Mouse (Mus musculus): ENCODE data around the gene Ism1. TPM values are rescaled to one million over a fixed set of nuclear protein-coding genes. Genes with fewer than 3 reads are reported as not detected.
A peak's percentile ranks its signal among the peaks of the same experiment; 100 is the strongest.

Ism1 gene
- polyA plus RNA-seq, 1 experiment from 2014 or later: 7.5 TPM

- Histone ChIP-seq H3K4me2 (peak overlapping the region; percentile 97), H3K36me3 (no peaks in the 10 kb centered on the region), H3K27ac (peak overlapping the region; percentile 93), H3K9me3 (no peaks in the 10 kb centered on the region), H3K27me3 (no peaks in the 10 kb centered on the region), H3K9ac (peak overlapping the region; percentile 82), H3K4me3 (peak overlapping the region; percentile 91), H3K4me1 (peaks cover 19% of the 10 kb centered on the region; the same call in 1 of the 2 replicates)
- ATAC-seq (ENCODE audit: insufficient number of reproducible peaks, low FRiP score, low TSS enrichment, low read depth): peak; percentile 78
- WGBS: under 1% methylated on average over 80 of the region's 84 CpGs
Measured at GRCm38 (mm10) chr2:139678275-139679140, 530 bp downstream of the Ism1 start.

- H3K27ac ChIP-seq: no peak overlapping the region
- H3K9ac ChIP-seq: no peak overlapping the region
- H3K9me3 ChIP-seq: no peaks in the 10 kb centered on the region
- no peak overlapping the region for H3K4me2 ChIP-seq
- H3K36me3 ChIP-seq: no peaks in the 10 kb centered on the region
- no peak overlapping the region for H3K4me3 ChIP-seq
- 59% methylated on average over 3 of the region's 3 CpGs for WGBS
- no peaks in the 10 kb centered on the region for H3K27me3 ChIP-seq
- ATAC-seq (ENCODE audit: insufficient number of reproducible peaks, low FRiP score, low TSS enrichment, low read depth): no peak
- H3K4me1 ChIP-seq: 0 out of 2 replicates have a peak, but pooled peaks cover 8% of the 10 kb centered on the region
Measured at GRCm38 (mm10) chr2:139682540-139682939, 4.6 kb downstream of the Ism1 start.

- 88% methylated on average over 1 of the region's 1 CpGs for WGBS
- no peaks in the 10 kb centered on the region for H3K9me3 ChIP-seq
- no peak for ATAC-seq (ENCODE audit: insufficient number of reproducible peaks, low FRiP score, low TSS enrichment, low read depth)
Measured at GRCm38 (mm10) chr2:139689442-139690003, 11.5 kb downstream of the Ism1 start.

GRCm38 (mm10) chr2:139693521-139693920 lies 15.5 kb downstream of the Ism1 start:
- no peaks in the 10 kb centered on the region for H3K27me3 ChIP-seq
- H3K9ac ChIP-seq: no peak overlapping the region
- H3K4me2 ChIP-seq: no peak overlapping the region
- no peak overlapping the region for H3K27ac ChIP-seq
- H3K36me3 ChIP-seq: no peaks in the 10 kb centered on the region
- no peak overlapping the region for H3K4me3 ChIP-seq
- ATAC-seq (ENCODE audit: insufficient number of reproducible peaks, low FRiP score, low TSS enrichment, low read depth): no peak
- WGBS: 89% methylated on average over 3 of the region's 3 CpGs
- no peaks in the 10 kb centered on the region for H3K9me3 ChIP-seq
- H3K4me1 ChIP-seq: no peaks in the 10 kb centered on the region

More at GRCm38 (mm10) chr2:139689442-139690003, 11.5 kb downstream of the Ism1 start:
- Histone ChIP-seq H3K4me2 (no peak overlapping the region), H3K9ac (no peak overlapping the region), H3K27me3 (no peaks in the 10 kb centered on the region), H3K36me3 (no peaks in the 10 kb centered on the region), H3K4me1 (no peaks in the 10 kb centered on the region), H3K27ac (no peak overlapping the region), H3K4me3 (no peak overlapping the region)

- H3K27me3 ChIP-seq: no peaks in the 10 kb centered on the region
- H3K36me3 ChIP-seq: no peaks in the 10 kb centered on the region
- 71% methylated on average over 5 of the region's 5 CpGs for WGBS
- H3K9me3 ChIP-seq: no peaks in the 10 kb centered on the region
- no peaks in the 10 kb centered on the region for H3K4me1 ChIP-seq
- no peak overlapping the region for H3K4me3 ChIP-seq
- no peak for ATAC-seq (ENCODE audit: insufficient number of reproducible peaks, low FRiP score, low TSS enrichment, low read depth)
- no peak overlapping the region for H3K9ac ChIP-seq
- H3K27ac ChIP-seq: no peak overlapping the region
- H3K4me2 ChIP-seq: no peak overlapping the region
Measured at GRCm38 (mm10) chr2:139694638-139695037, 16.7 kb downstream of the Ism1 start.

GRCm38 (mm10) chr2:139696578-139696977 lies 18.6 kb downstream of the Ism1 start:
- 26% methylated on average over 2 of the region's 2 CpGs for WGBS
- peaks cover 2% of the 10 kb centered on the region; the same call in 1 of the 2 replicates for H3K36me3 ChIP-seq
- ATAC-seq (ENCODE audit: insufficient number of reproducible peaks, low FRiP score, low TSS enrichment, low read depth): no peak

GRCm38 (mm10) chr2:139700609-139701008 lies 22.6 kb downstream of the Ism1 start:
- Histone ChIP-seq H3K27ac (no peak overlapping the region), H3K4me1 (peaks cover 6% of the 10 kb centered on the region), H3K4me2 (no peak overlapping the region), H3K4me3 (no peak overlapping the region), H3K9me3 (peaks cover 3% of the 10 kb centered on the region; the same call in 1 of the 2 replicates), H3K9ac (no peak overlapping the region), H3K27me3 (no peaks in the 10 kb centered on the region), H3K36me3 (peaks cover 2% of the 10 kb centered on the region; the same call in 1 of the 2 replicates)
- no peak for ATAC-seq (ENCODE audit: insufficient number of reproducible peaks, low FRiP score, low TSS enrichment, low read depth)
- WGBS: 100% methylated on average over 1 of the region's 1 CpGs

More at GRCm38 (mm10) chr2:139696578-139696977, 18.6 kb downstream of the Ism1 start:
- no peaks in the 10 kb centered on the region for H3K27me3 ChIP-seq
- H3K27ac ChIP-seq: no peak overlapping the region
- no peak overlapping the region for H3K9ac ChIP-seq
- no peaks in the 10 kb centered on the region for H3K4me1 ChIP-seq
- H3K9me3 ChIP-seq: peaks cover 3% of the 10 kb centered on the region; the same call in 1 of the 2 replicates
- no peak overlapping the region for H3K4me3 ChIP-seq
- no peak overlapping the region for H3K4me2 ChIP-seq

- 36% methylated on average over 3 of the region's 3 CpGs for WGBS
- Histone ChIP-seq H3K27me3 (no peaks in the 10 kb centered on the region), H3K9me3 (peaks cover 3% of the 10 kb centered on the region; the same call in 1 of the 2 replicates), H3K36me3 (peaks cover 2% of the 10 kb centered on the region; the same call in 1 of the 2 replicates), H3K4me3 (no peak overlapping the region), H3K4me1 (peaks cover 6% of the 10 kb centered on the region), H3K27ac (peak overlapping the region; percentile 8; the same call in 1 of the 2 replicates), H3K4me2 (no peak overlapping the region), H3K9ac (no peak overlapping the region)
- ATAC-seq (ENCODE audit: insufficient number of reproducible peaks, low FRiP score, low TSS enrichment, low read depth): no peak
Measured at GRCm38 (mm10) chr2:139704951-139705350, 27.0 kb downstream of the Ism1 start.

- Histone ChIP-seq H3K36me3 (no peaks in the 10 kb centered on the region), H3K4me2 (no peak overlapping the region), H3K4me3 (no peak overlapping the region), H3K9ac (no peak overlapping the region), H3K27ac (no peak overlapping the region), H3K9me3 (no peaks in the 10 kb centered on the region), H3K27me3 (no peaks in the 10 kb centered on the region), H3K4me1 (peaks cover 6% of the 10 kb centered on the region)
- ATAC-seq (ENCODE audit: insufficient number of reproducible peaks, low FRiP score, low TSS enrichment, low read depth): no peak
- 81% methylated on average over 6 of the region's 6 CpGs for WGBS
Measured at GRCm38 (mm10) chr2:139708194-139708899, 30.4 kb downstream of the Ism1 start.

GRCm38 (mm10) chr2:139711640-139712039 lies 33.7 kb downstream of the Ism1 start:
- H3K9me3 ChIP-seq: no peaks in the 10 kb centered on the region
- H3K27ac ChIP-seq: no peak overlapping the region
- no peaks in the 10 kb centered on the region for H3K27me3 ChIP-seq
- no peak overlapping the region for H3K4me3 ChIP-seq
- H3K4me1 ChIP-seq: no peaks in the 10 kb centered on the region
- no peak overlapping the region for H3K4me2 ChIP-seq
- no peaks in the 10 kb centered on the region for H3K36me3 ChIP-seq
- WGBS: 62% methylated on average over 3 of the region's 3 CpGs
- ATAC-seq (ENCODE audit: insufficient number of reproducible peaks, low FRiP score, low TSS enrichment, low read depth): no peak
- H3K9ac ChIP-seq: no peak overlapping the region

- no peak overlapping the region for H3K4me2 ChIP-seq
- ATAC-seq (ENCODE audit: insufficient number of reproducible peaks, low FRiP score, low TSS enrichment, low read depth): no peak
- H3K27ac ChIP-seq: no peak overlapping the region
- H3K9me3 ChIP-seq: no peaks in the 10 kb centered on the region
- no peak overlapping the region for H3K4me3 ChIP-seq
- no peaks in the 10 kb centered on the region for H3K4me1 ChIP-seq
- H3K27me3 ChIP-seq: no peaks in the 10 kb centered on the region
- 83% methylated on average over 10 of the region's 10 CpGs for WGBS
- H3K36me3 ChIP-seq: no peaks in the 10 kb centered on the region
- no peak overlapping the region for H3K9ac ChIP-seq
Measured at GRCm38 (mm10) chr2:139712046-139712445, 34.1 kb downstream of the Ism1 start.

All from limb, embryonic 15.5 days (tissue).